Comparison of ENCODE assay signal across 29 mouse cellular contexts in genomic region chr4:149784371-149784770, GRCm38 (mm10). TPM values are rescaled to one million over a fixed set of nuclear protein-coding genes. Genes with fewer than 3 reads are reported as not detected.
DNase-seq lines count a peak whose midpoint lies in the region; ATAC-seq and TF ChIP-seq lines count a peak whose summit lies in the region.
"Had no signal": no experiment of that assay in that cellular context is flagged by ENCODE, and none has a peak within 500 bp of the region (broad histone marks: within the 10 kb centered on the region; RNA-seq: fewer than 3 reads in every experiment).

No protein-coding gene starts in this region.

- DNase-seq in heart, adult 2 months = peak in 1 of 2 experiments; percentile 63
- DNase-seq in heart, embryonic 10.5 days (ENCODE audit: low spot score) = no peak
- DNase-seq in limb, embryonic 11.5 days (ENCODE audit: low spot score) = no peak
- DNase-seq in limb, embryonic 10.5 days (ENCODE audit: low spot score) = no peak
- peak; percentile 65 for DNase-seq in midbrain, embryonic 11.5 days (ENCODE audit: low spot score, missing footprints)
- peak; percentile 67 for DNase-seq in heart, postnatal 4 days
- DNase-seq: adrenal gland, postnatal 25 days; B cell, adult 2 months; cerebellum, adult 18-20 months; cerebellum, postnatal 10 days; gastrocnemius, postnatal 25 days; kidney, postnatal 14 days; right cerebral cortex, adult 18-20 months; spleen, adult 18-20 months; thymus, postnatal 14 days had no signal

- H3K4me3 ChIP-seq in heart, adult 2 months = no peak overlapping the region
- no peak overlapping the region for H3K4me3 ChIP-seq in heart, embryonic 10.5 days
- no peak overlapping the region for H3K4me3 ChIP-seq in limb, embryonic 11.5 days (ENCODE audit: low read depth, low read length)
- no peak overlapping the region for H3K4me3 ChIP-seq in limb, embryonic 10.5 days
- no peak overlapping the region for H3K4me3 ChIP-seq in midbrain, embryonic 11.5 days (ENCODE audit: low read depth, low read length)
- H3K4me3 ChIP-seq in midbrain, embryonic 15.5 days = no peak overlapping the region
- H3K4me3 ChIP-seq: embryonic facial prominence, embryonic 13.5 days; forebrain, embryonic 10.5 days; forebrain, embryonic 15.5 days; heart, embryonic 13.5 days; intestine, embryonic 15.5 days; limb, embryonic 15.5 days; midbrain, embryonic 10.5 days; myocyte; neural tube, embryonic 12.5 days had no signal

- H3K9ac ChIP-seq in heart, adult 2 months (ENCODE audit: low read depth, low read length) = no peak overlapping the region
- 0 out of 2 replicates have a peak overlapping the region, but pooled peaks have one; percentile 7 for H3K9ac ChIP-seq in limb, embryonic 11.5 days (ENCODE audit: low read length)
- H3K9ac ChIP-seq in midbrain, embryonic 11.5 days (ENCODE audit: low read length) = no peak overlapping the region
- H3K9ac ChIP-seq in midbrain, embryonic 15.5 days = no peak overlapping the region
- H3K9ac ChIP-seq: embryonic facial prominence, embryonic 13.5 days; forebrain, embryonic 15.5 days; heart, embryonic 13.5 days; intestine, embryonic 15.5 days; limb, embryonic 15.5 days; neural tube, embryonic 12.5 days had no signal

- H3K36me3 ChIP-seq in heart, adult 2 months (ENCODE audit: control insufficient read depth, insufficient read depth, low read length) = no peaks in the 10 kb centered on the region
- no peaks in the 10 kb centered on the region for H3K36me3 ChIP-seq in heart, embryonic 10.5 days
- H3K36me3 ChIP-seq in limb, embryonic 11.5 days (ENCODE audit: control insufficient read depth, insufficient read depth, low read length) = no peaks in the 10 kb centered on the region
- H3K36me3 ChIP-seq in limb, embryonic 10.5 days = no peaks in the 10 kb centered on the region
- no peaks in the 10 kb centered on the region for H3K36me3 ChIP-seq in midbrain, embryonic 11.5 days (ENCODE audit: control insufficient read depth, insufficient read depth, low read length)
- no peaks in the 10 kb centered on the region for H3K36me3 ChIP-seq in midbrain, embryonic 15.5 days (replicated peaks)
- H3K36me3 ChIP-seq: embryonic facial prominence, embryonic 13.5 days; forebrain, embryonic 10.5 days; forebrain, embryonic 15.5 days; heart, embryonic 13.5 days; intestine, embryonic 15.5 days; limb, embryonic 15.5 days; midbrain, embryonic 10.5 days; neural tube, embryonic 12.5 days had no signal

- H3K79me2 ChIP-seq in heart, adult 2 months (replicated peaks; ENCODE audit: control insufficient read depth, insufficient read depth, low read length) = no peaks in the 10 kb centered on the region

- H3K4me2 ChIP-seq in limb, embryonic 11.5 days (ENCODE audit: low read depth, severe bottlenecking) = no peak overlapping the region
- no peak overlapping the region for H3K4me2 ChIP-seq in midbrain, embryonic 11.5 days
- no peak overlapping the region for H3K4me2 ChIP-seq in midbrain, embryonic 15.5 days
- H3K4me2 ChIP-seq: embryonic facial prominence, embryonic 13.5 days; forebrain, embryonic 15.5 days; heart, embryonic 13.5 days; intestine, embryonic 15.5 days; limb, embryonic 15.5 days; neural tube, embryonic 12.5 days had no signal

- WGBS in heart, adult 2 months = 40% methylated on average over 9 of the region's 9 CpGs
- WGBS in heart, embryonic 10.5 days = 81% methylated on average over 9 of the region's 9 CpGs
- 82% methylated on average over 9 of the region's 9 CpGs for WGBS in limb, embryonic 11.5 days
- WGBS in limb, embryonic 10.5 days = 84% methylated on average over 9 of the region's 9 CpGs
- 79% methylated on average over 9 of the region's 9 CpGs for WGBS in midbrain, embryonic 11.5 days
- 86% methylated on average over 9 of the region's 9 CpGs for WGBS in midbrain, embryonic 15.5 days

- peaks cover 11% of the 10 kb centered on the region for H3K4me1 ChIP-seq in heart, adult 2 months (ENCODE audit: control insufficient read depth, insufficient read depth, low read length)
- peaks cover 6% of the 10 kb centered on the region; the same call in 1 of the 2 replicates for H3K4me1 ChIP-seq in heart, embryonic 10.5 days
- no peaks in the 10 kb centered on the region for H3K4me1 ChIP-seq in limb, embryonic 11.5 days (ENCODE audit: control insufficient read depth, insufficient read depth, low read length)
- 0 out of 2 replicates have a peak, but pooled peaks cover 3% of the 10 kb centered on the region for H3K4me1 ChIP-seq in limb, embryonic 10.5 days
- 0 out of 2 replicates have a peak, but pooled peaks cover 1% of the 10 kb centered on the region for H3K4me1 ChIP-seq in midbrain, embryonic 11.5 days (ENCODE audit: control insufficient read depth, insufficient read depth, low read length)
- no peaks in the 10 kb centered on the region; the same call in 1 of the 2 replicates for H3K4me1 ChIP-seq in midbrain, embryonic 15.5 days
- H3K4me1 ChIP-seq: forebrain, embryonic 15.5 days; neural tube, embryonic 12.5 days had no signal

- intact Hi-C loops in heart, adult 2 months (cut with DNase I) = no loop called here

- no peaks in the 10 kb centered on the region for H3K9me3 ChIP-seq in heart, embryonic 10.5 days
- no peaks in the 10 kb centered on the region for H3K9me3 ChIP-seq in limb, embryonic 11.5 days (ENCODE audit: control insufficient read depth, low read length)
- H3K9me3 ChIP-seq in limb, embryonic 10.5 days (replicated peaks) = no peaks in the 10 kb centered on the region
- no peaks in the 10 kb centered on the region for H3K9me3 ChIP-seq in midbrain, embryonic 11.5 days (ENCODE audit: control insufficient read depth, low read length)
- no peaks in the 10 kb centered on the region for H3K9me3 ChIP-seq in midbrain, embryonic 15.5 days
- H3K9me3 ChIP-seq: embryonic facial prominence, embryonic 13.5 days; forebrain, embryonic 10.5 days; forebrain, embryonic 15.5 days; heart, embryonic 13.5 days; intestine, embryonic 15.5 days; limb, embryonic 15.5 days; midbrain, embryonic 10.5 days; neural tube, embryonic 12.5 days had no signal

- no peak for ATAC-seq in limb, embryonic 11.5 days (ENCODE audit: insufficient number of reproducible peaks, low FRiP score, low TSS enrichment, low read depth)
- ATAC-seq in midbrain, embryonic 11.5 days (ENCODE audit: low FRiP score) = no peak
- ATAC-seq in midbrain, embryonic 15.5 days (replicated peaks) = no peak
- no peak for ATAC-seq in inflammation-experienced regulatory T-cells, adult 6 months
- ATAC-seq: activated CD4-positive, CD25-positive, alpha-beta regulatory T cell, adult 4 months; forebrain, embryonic 15.5 days; hindbrain, embryonic 16.5 days; intestine, embryonic 15.5 days; lung, postnatal 0 days had no signal

- TF ChIP-seq EP300 in heart, adult 2 months (IDR thresholded peaks at IDR 0.05; ENCODE audit: insufficient read depth, low read depth, low read length) = peak; percentile 80

- TF ChIP-seq POLR2A in heart, adult 2 months (IDR thresholded peaks at IDR 0.05; ENCODE audit: insufficient read depth, low read depth, low read length) = no peak

- TF ChIP-seq CTCF in heart, adult 2 months (IDR thresholded peaks at IDR 0.05) = no peak

- no peaks in the 10 kb centered on the region for H3K27me3 ChIP-seq in heart, adult 2 months (ENCODE audit: control insufficient read depth, insufficient read depth, low read length)
- H3K27me3 ChIP-seq in heart, embryonic 10.5 days (ENCODE audit: insufficient read depth, poor library complexity, severe bottlenecking) = peaks cover 13% of the 10 kb centered on the region; the same call in 1 of the 2 replicates
- H3K27me3 ChIP-seq in limb, embryonic 11.5 days (ENCODE audit: control insufficient read depth, insufficient read depth, low read length) = no peaks in the 10 kb centered on the region
- H3K27me3 ChIP-seq in limb, embryonic 10.5 days (ENCODE audit: low read depth, poor library complexity, severe bottlenecking) = no peaks in the 10 kb centered on the region
- H3K27me3 ChIP-seq in midbrain, embryonic 11.5 days (ENCODE audit: control insufficient read depth, insufficient read depth, low read length) = no peaks in the 10 kb centered on the region
- no peaks in the 10 kb centered on the region for H3K27me3 ChIP-seq in midbrain, embryonic 15.5 days (replicated peaks)
- H3K27me3 ChIP-seq: embryonic facial prominence, embryonic 13.5 days; forebrain, embryonic 15.5 days; heart, embryonic 13.5 days; intestine, embryonic 15.5 days; limb, embryonic 15.5 days; neural tube, embryonic 12.5 days had no signal

- H3K27ac ChIP-seq in heart, adult 2 months = peak overlapping the region; percentile 63
- H3K27ac ChIP-seq in heart, embryonic 10.5 days = no peak overlapping the region
- H3K27ac ChIP-seq in limb, embryonic 11.5 days (replicated peaks; ENCODE audit: low read depth, low read length) = no peak overlapping the region
- no peak overlapping the region for H3K27ac ChIP-seq in limb, embryonic 10.5 days
- no peak overlapping the region for H3K27ac ChIP-seq in midbrain, embryonic 11.5 days (ENCODE audit: low read depth, low read length)
- no peak overlapping the region for H3K27ac ChIP-seq in midbrain, embryonic 15.5 days
- H3K27ac ChIP-seq: embryonic facial prominence, embryonic 13.5 days; forebrain, embryonic 10.5 days; forebrain, embryonic 15.5 days; heart, embryonic 13.5 days; intestine, embryonic 15.5 days; limb, embryonic 15.5 days; midbrain, embryonic 10.5 days; neural tube, embryonic 12.5 days had no signal

RNA-seq across cellular contexts. Expression of gene Slc25a33, which starts 10.3 kb away (rescaled TPM):
- total RNA-seq in heart, adult 2 months (2021) = 10 to 100 TPM; 22.3 to 26.0 TPM
- 19.0 and 20.3 TPM in 2 replicates for polyA plus RNA-seq in heart, adult 2 months (2012; rRNA removed)
- 9.0 and 15.5 TPM in 2 replicates for polyA plus RNA-seq in heart, embryonic 10.5 days (2016; fragmentation: Nextera tagmentation; extraction: Ambion mirVana)
- polyA plus RNA-seq in limb, embryonic 11.5 days (2014; fragmentation: Nextera tagmentation; extraction: Ambion mirVana) = 28.9 and 29.7 TPM in 2 replicates
- polyA plus RNA-seq in limb, embryonic 10.5 days (2016; fragmentation: Nextera tagmentation; extraction: Ambion mirVana) = 24.5 and 25.4 TPM in 2 replicates
- polyA plus RNA-seq in midbrain, embryonic 11.5 days (2014; fragmentation: Nextera tagmentation; extraction: Ambion mirVana) = 18.6 and 21.4 TPM in 2 replicates
- 26.6 and 27.4 TPM in 2 replicates for polyA plus RNA-seq in midbrain, embryonic 15.5 days (2015; fragmentation: Nextera tagmentation; extraction: Ambion mirVana)
- 1 to 10 TPM; 8.8 to 9.5 TPM for total RNA-seq in heart, postnatal 4 days (2021)
- polyA plus RNA-seq in inflammation-experienced regulatory T-cells, adult 6 months (2017; shearing (Covaris generic)) = 1 to 10 TPM; 2.5 to 7.1 (median 3.4) TPM

RNA-seq across cellular contexts. Expression of gene Tmem201, which starts 46.5 kb away (rescaled TPM):
- total RNA-seq in heart, adult 2 months (2021) = 10 to 100 TPM; 85.9 to 93.3 TPM
- 106 and 107 TPM in 2 replicates for polyA plus RNA-seq in heart, adult 2 months (2012; rRNA removed)
- 43.1 and 54.0 TPM in 2 replicates for polyA plus RNA-seq in heart, embryonic 10.5 days (2016; fragmentation: Nextera tagmentation; extraction: Ambion mirVana)
- 24.6 and 26.2 TPM in 2 replicates for polyA plus RNA-seq in limb, embryonic 11.5 days (2014; fragmentation: Nextera tagmentation; extraction: Ambion mirVana)
- polyA plus RNA-seq in limb, embryonic 10.5 days (2016; fragmentation: Nextera tagmentation; extraction: Ambion mirVana) = 50.7 and 52.1 TPM in 2 replicates
- polyA plus RNA-seq in midbrain, embryonic 11.5 days (2014; fragmentation: Nextera tagmentation; extraction: Ambion mirVana) = 15.8 and 18.4 TPM in 2 replicates
- polyA plus RNA-seq in midbrain, embryonic 15.5 days (2015; fragmentation: Nextera tagmentation; extraction: Ambion mirVana) = 51.1 and 51.4 TPM in 2 replicates
- total RNA-seq in heart, postnatal 4 days (2021) = 10 to 100 TPM; 87.5 to 96.8 TPM
- polyA plus RNA-seq in inflammation-experienced regulatory T-cells, adult 6 months (2017; shearing (Covaris generic)) = 1 to 10 TPM; 4.6 to 8.9 (median 6.0) TPM

Comparison
In these comparisons a context has a peak if more than half of its experiments do, and no peak if none do; other contexts are left out.
1. DNase-seq: peak in midbrain, embryonic 11.5 days (single experiment) and heart, postnatal 4 days (single experiment); none in heart, embryonic 10.5 days (single experiment), limb, embryonic 11.5 days (single experiment) and limb, embryonic 10.5 days (single experiment).